Mouse (Mus musculus) neural tube, embryonic 15.5 days (tissue): ENCODE measurements at regions not wholly inside any gene's neighbourhood (a gene's known extent, or its start where the extent isn't known, plus 50 kb on each side); places are given as distances from the start of the nearest gene placed in this dataset.
A peak's percentile ranks its signal among the peaks of the same experiment; 100 is the strongest.
"Not testable (repeated sequence)": the region's sequence is repeated elsewhere in the genome, so short reads cannot be mapped to it uniquely, and the experiment has no call there.

Experiments
- ATAC-seq: fragments of 200-750 bp; cut with Nextera tagmentation; 2 replicates; pipeline ENCODE4 v1.8.0; 2017; ENCODE audit warnings: mild to moderate bottlenecking, moderate TSS enrichment, moderate library complexity; ENCODE audit not compliant: low FRiP score
- H3K27ac ChIP-seq: fragments of 300-500 bp; sonication (generic); replicated peaks from 2 replicates; pipeline ENCODE4 v1.5.1; 2015; ENCODE audit warnings: mild to moderate bottlenecking, inconsistent platforms
- H3K27me3 ChIP-seq: fragments of 300-500 bp; sonication (generic); replicated peaks from 2 replicates; pipeline ENCODE4 v1.6.1; 2015; ENCODE audit warnings: inconsistent platforms
- H3K36me3 ChIP-seq: fragments of 300-500 bp; sonication (generic); 2 replicates; pipeline ENCODE4 v1.6.1; 2015; ENCODE audit warnings: inconsistent platforms
- H3K4me1 ChIP-seq: fragments of 300-500 bp; sonication (generic); 2 replicates; pipeline ENCODE4 v1.6.1; 2015; ENCODE audit warnings: inconsistent platforms
- H3K4me2 ChIP-seq: fragments of 300-500 bp; sonication (generic); 2 replicates; pipeline ENCODE4 v1.6.1; 2015; ENCODE audit warnings: inconsistent platforms, mild to moderate bottlenecking, moderate library complexity
- H3K4me3 ChIP-seq: fragments of 300-500 bp; sonication (generic); replicated peaks from 2 replicates; pipeline ENCODE4 v1.5.1; 2015; ENCODE audit warnings: mild to moderate bottlenecking, inconsistent platforms
- H3K9ac ChIP-seq: fragments of 300-500 bp; sonication (generic); replicated peaks from 2 replicates; pipeline ENCODE4 v1.6.1; 2015; ENCODE audit warnings: mild to moderate bottlenecking, inconsistent platforms
- H3K9me3 ChIP-seq: fragments of 300-500 bp; sonication (generic); replicated peaks from 2 replicates; pipeline ENCODE4 v1.6.1; 2016; ENCODE audit warnings: inconsistent platforms
- WGBS: fragments of 180-500 bp; shearing (Covaris S2); methylation state at CpG from one replicate; pipeline ENCODE4 v1.1.7; 2015; ENCODE audit warnings: mixed read lengths; 5-methylcytosine and 5-hydroxymethylcytosine counted together

DNA sequence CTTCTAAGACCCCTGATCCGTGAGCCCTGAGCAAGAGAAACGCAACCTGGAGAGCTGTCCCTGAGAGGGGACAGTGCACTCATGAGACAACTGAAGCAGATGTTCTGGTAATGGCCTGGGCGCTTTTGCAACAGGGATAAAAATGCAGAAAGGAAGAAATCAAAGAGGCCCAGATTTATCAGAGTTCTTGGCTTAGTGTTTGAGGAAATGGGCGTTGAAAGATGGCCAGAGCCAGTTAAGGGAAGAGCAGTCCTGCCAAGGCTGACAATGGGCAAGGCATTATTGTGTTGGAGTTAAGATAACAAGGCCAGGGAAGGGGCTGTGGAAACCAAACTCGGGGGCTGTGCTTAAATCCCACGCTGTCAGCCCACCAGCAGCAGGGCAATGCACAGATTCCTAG lies 130.6 kb downstream of the Katnal1 start:
- Histone ChIP-seq H3K9ac (no peak overlapping the region), H3K4me2 (no peak overlapping the region), H3K36me3 (no peaks in the 10 kb centered on the region), H3K9me3 (no peaks in the 10 kb centered on the region), H3K27ac (no peak overlapping the region), H3K4me1 (peaks cover 10% of the 10 kb centered on the region; the same call in 1 of the 2 replicates), H3K27me3 (no peaks in the 10 kb centered on the region), H3K4me3 (no peak overlapping the region)
- ATAC-seq = no peak; the same call in 1 of the 2 replicates
- 69% methylated on average over 6 of the region's 6 CpGs for WGBS

DNA sequence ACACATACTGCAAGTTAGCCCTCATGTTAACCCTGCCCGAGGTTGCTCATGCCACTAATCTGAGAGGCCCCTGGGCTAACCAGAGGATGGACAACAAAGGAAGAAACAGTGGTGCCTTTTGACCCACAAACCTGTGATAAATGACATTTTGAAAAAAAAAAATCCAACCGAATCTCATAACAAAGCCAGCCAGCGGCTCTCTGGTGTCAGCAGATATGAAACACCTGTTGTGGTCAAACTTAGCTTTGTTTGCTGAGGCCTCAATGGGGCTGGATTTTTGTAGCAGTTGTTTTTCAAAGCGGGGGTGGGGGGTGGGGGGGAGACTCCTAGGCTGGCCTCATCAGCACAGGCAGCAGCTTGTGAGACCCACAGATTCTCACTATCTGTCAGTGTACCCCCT lies 133.0 kb downstream of the Katnal1 start:
- no peaks in the 10 kb centered on the region for H3K27me3 ChIP-seq
- no peak overlapping the region for H3K4me3 ChIP-seq
- no peaks in the 10 kb centered on the region for H3K36me3 ChIP-seq
- H3K9me3 ChIP-seq = no peaks in the 10 kb centered on the region
- WGBS = 57% methylated on average over 4 of the region's 4 CpGs
- no peak overlapping the region for H3K27ac ChIP-seq
- peaks cover 12% of the 10 kb centered on the region for H3K4me1 ChIP-seq
- H3K9ac ChIP-seq = no peak overlapping the region
- no peak overlapping the region for H3K4me2 ChIP-seq
- no peak for ATAC-seq

DNA sequence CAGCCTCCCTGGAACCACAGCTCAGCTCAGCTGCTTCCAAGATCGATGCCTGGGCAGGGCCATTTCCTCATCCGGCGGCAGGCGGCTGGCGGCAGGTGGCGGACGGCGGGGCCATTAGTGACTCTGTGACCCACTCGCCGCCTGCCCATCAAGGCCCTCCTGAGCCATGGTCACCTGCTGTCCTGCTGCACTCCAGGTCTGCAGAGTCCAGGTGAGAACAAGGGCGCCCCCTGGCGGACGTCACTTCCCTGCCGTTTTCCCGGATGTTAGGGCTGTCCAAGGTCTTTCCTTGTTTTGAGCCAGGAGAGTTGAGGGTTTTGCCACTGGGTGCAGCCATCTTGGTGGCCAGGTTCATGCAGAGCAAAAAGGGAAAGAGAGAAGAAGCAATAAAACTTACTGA lies 134.7 kb downstream of the Katnal1 start:
- Histone ChIP-seq H3K27me3 (no peaks in the 10 kb centered on the region), H3K27ac (no peak overlapping the region), H3K36me3 (no peaks in the 10 kb centered on the region), H3K9me3 (no peaks in the 10 kb centered on the region), H3K4me1 (peaks cover 12% of the 10 kb centered on the region), H3K4me2 (0 out of 2 replicates have a peak overlapping the region, but pooled peaks have one; percentile 20), H3K9ac (no peak overlapping the region), H3K4me3 (no peak overlapping the region)
- WGBS = 37% methylated on average over 15 of the region's 15 CpGs
- ATAC-seq = no peak

- Histone ChIP-seq H3K9ac (no peak overlapping the region), H3K4me1 (peaks cover 8% of the 10 kb centered on the region), H3K4me2 (peak overlapping the region; percentile 25), H3K36me3 (no peaks in the 10 kb centered on the region), H3K27me3 (no peaks in the 10 kb centered on the region), H3K4me3 (no peak overlapping the region; the same call in 1 of the 2 replicates), H3K9me3 (no peaks in the 10 kb centered on the region), H3K27ac (no peak overlapping the region)
- no peak for ATAC-seq
- WGBS = 12% methylated on average over 14 of the region's 14 CpGs
These were observed 136.2 kb downstream of the Katnal1 start for GRCm38 (mm10) chr5:148792736-148793440.

DNA sequence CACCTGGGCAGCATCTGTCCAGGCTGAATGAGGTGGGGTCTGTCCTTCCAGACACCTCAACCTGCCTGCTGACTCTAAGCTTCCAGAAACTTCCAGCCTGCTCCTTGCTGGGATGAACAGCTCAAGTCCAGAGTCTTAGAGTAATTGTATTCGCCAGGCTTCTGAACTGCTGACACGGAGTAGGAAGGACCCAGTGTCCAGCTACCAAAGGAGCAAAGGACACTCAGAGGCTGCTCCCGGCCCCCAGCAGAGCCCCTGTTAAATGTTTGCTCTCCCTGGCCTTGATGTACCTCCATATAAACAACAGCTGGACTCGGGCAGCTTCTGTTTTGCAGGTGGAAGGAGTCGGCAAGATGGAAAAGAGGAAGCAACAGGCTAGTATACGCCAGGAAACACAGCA lies 137.5 kb downstream of the Katnal1 start:
- no peaks in the 10 kb centered on the region for H3K9me3 ChIP-seq
- WGBS = 85% methylated on average over 6 of the region's 6 CpGs
- no peak overlapping the region for H3K4me3 ChIP-seq
- H3K27ac ChIP-seq = no peak overlapping the region
- H3K4me2 ChIP-seq = no peak overlapping the region
- ATAC-seq = no peak
- no peaks in the 10 kb centered on the region for H3K36me3 ChIP-seq
- H3K4me1 ChIP-seq = peaks cover 15% of the 10 kb centered on the region
- H3K9ac ChIP-seq = no peak overlapping the region
- no peaks in the 10 kb centered on the region for H3K27me3 ChIP-seq

- H3K9me3 ChIP-seq, H3K4me3 ChIP-seq, H3K27me3 ChIP-seq, ATAC-seq, H3K27ac ChIP-seq, H3K36me3 ChIP-seq, H3K4me2 ChIP-seq, H3K9ac ChIP-seq: not testable (repeated sequence)
- H3K4me1 ChIP-seq = peaks cover 17% of the 10 kb centered on the region
- WGBS = 85% methylated on average over 6 of the region's 6 CpGs
These were observed 138.8 kb downstream of the Katnal1 start for GRCm38 (mm10) chr5:148790343-148790742.

- H3K27me3 ChIP-seq = no peaks in the 10 kb centered on the region
- H3K4me2 ChIP-seq = no peak overlapping the region
- no peak overlapping the region for H3K4me3 ChIP-seq
- WGBS = 83% methylated on average over 5 of the region's 5 CpGs
- no peak for ATAC-seq
- no peak overlapping the region for H3K27ac ChIP-seq
- peaks cover 17% of the 10 kb centered on the region for H3K4me1 ChIP-seq
- H3K36me3 ChIP-seq = no peaks in the 10 kb centered on the region
- H3K9me3 ChIP-seq = no peaks in the 10 kb centered on the region
- H3K9ac ChIP-seq = no peak overlapping the region
These were observed 139.3 kb downstream of the Katnal1 start for GRCm38 (mm10) chr5:148789823-148790222.

- Histone ChIP-seq H3K36me3 (no peaks in the 10 kb centered on the region), H3K27ac (no peak overlapping the region), H3K9ac (no peak overlapping the region), H3K4me3 (no peak overlapping the region), H3K4me1 (peaks cover 17% of the 10 kb centered on the region), H3K4me2 (no peak overlapping the region), H3K27me3 (no peaks in the 10 kb centered on the region), H3K9me3 (no peaks in the 10 kb centered on the region)
- 28% methylated on average over 6 of the region's 6 CpGs for WGBS
- no peak for ATAC-seq
These were observed 140.0 kb downstream of the Katnal1 start for GRCm38 (mm10) chr5:148789147-148789566.

DNA sequence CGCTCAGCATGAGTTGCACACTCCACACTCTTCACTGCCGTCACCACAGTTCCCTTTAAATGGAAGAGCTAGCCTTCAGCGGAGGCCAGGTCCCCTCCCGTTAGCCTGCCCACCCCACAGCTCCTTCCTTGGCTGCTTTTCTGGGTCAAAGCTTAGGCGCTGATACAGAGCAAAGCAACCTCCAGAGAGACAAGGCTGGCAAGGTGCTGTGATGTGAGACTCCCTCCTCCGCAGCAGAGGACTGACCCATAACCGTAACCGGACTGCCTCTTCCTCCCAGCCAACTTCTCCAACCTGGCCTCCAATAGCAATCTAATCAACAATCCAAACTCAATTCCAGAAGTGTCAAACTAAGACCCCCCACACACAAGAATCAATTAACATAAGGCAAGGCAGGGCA lies 140.4 kb downstream of the Katnal1 start:
- Histone ChIP-seq H3K36me3 (no peaks in the 10 kb centered on the region), H3K27me3 (no peaks in the 10 kb centered on the region), H3K9me3 (no peaks in the 10 kb centered on the region), H3K4me3 (no peak overlapping the region), H3K4me2 (no peak overlapping the region), H3K27ac (no peak overlapping the region), H3K4me1 (peaks cover 17% of the 10 kb centered on the region), H3K9ac (no peak overlapping the region)
- ATAC-seq = no peak
- WGBS = 89% methylated on average over 8 of the region's 8 CpGs

GRCm38 (mm10) chr5:148787270-148787669 lies 141.8 kb downstream of the Katnal1 start:
- Histone ChIP-seq H3K9me3 (no peaks in the 10 kb centered on the region), H3K4me3 (no peak overlapping the region), H3K4me1 (peaks cover 11% of the 10 kb centered on the region), H3K27me3 (no peaks in the 10 kb centered on the region), H3K27ac (no peak overlapping the region), H3K9ac (no peak overlapping the region), H3K36me3 (no peaks in the 10 kb centered on the region), H3K4me2 (0 out of 2 replicates have a peak overlapping the region, but pooled peaks have one; percentile 9)
- ATAC-seq = peak; percentile 51
- 29% methylated on average over 8 of the region's 8 CpGs for WGBS

DNA sequence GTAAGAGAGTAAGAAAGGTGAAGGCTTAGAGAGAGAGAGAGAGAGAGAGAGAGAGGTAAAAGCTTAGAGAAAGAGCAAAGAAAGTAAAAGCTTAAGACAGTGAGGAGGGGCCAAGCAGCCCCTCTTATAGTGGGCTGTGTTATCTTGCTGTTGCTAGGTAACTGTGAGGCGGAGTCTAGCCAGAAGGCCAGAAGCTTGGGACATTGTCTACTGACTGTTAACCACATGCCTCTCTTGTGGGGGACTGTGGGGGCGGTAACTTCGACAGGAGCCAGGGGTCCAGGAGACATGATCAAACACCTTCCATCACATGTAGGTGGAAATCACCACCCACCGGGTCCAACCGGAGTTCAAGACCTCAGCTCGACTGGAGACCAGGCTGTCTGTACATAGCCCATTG lies 148.0 kb downstream of the Katnal1 start:
- ATAC-seq = not testable (repeated sequence)
- WGBS = 52% methylated on average over 6 of the region's 6 CpGs

GRCm38 (mm10) chr5:148776796-148777659 lies 152.1 kb downstream of the Katnal1 start:
- Histone ChIP-seq H3K4me2 (no peak overlapping the region), H3K9ac (no peak overlapping the region), H3K4me3 (no peak overlapping the region), H3K27ac (no peak overlapping the region), H3K27me3 (no peaks in the 10 kb centered on the region), H3K4me1 (no peaks in the 10 kb centered on the region), H3K36me3 (no peaks in the 10 kb centered on the region), H3K9me3 (no peaks in the 10 kb centered on the region)
- WGBS = 86% methylated on average over 20 of the region's 20 CpGs
- no peak for ATAC-seq

More for the DNA sequence above, 148.0 kb downstream of the Katnal1 start:
- not testable (repeated sequence) for H3K27me3 ChIP-seq, H3K36me3 ChIP-seq, H3K27ac ChIP-seq, H3K9ac ChIP-seq, H3K4me2 ChIP-seq, H3K4me1 ChIP-seq, H3K9me3 ChIP-seq, H3K4me3 ChIP-seq
